28 mouse cellular contexts compared by ENCODE assay signal in the genomic region with DNA sequence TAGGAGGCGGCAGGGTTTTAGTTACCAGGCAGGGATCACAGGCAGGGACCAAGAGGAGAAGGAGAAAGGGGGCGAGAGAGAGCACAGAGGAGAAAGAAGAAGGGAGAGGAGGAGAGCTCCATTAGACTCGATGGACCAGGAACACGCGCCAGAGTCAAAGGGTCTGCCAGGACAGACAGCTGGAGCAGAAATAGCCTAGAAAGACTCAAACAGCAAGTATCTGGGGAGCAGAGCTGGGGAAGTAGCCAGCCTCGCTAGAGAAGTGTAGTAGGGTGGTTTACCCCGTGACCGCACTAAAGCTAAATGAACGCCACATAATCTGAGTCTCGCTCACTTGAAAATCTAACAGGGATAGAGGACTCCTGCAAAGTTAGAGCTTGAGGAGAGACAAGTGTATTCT. TPM values are rescaled to one million over a fixed set of nuclear protein-coding genes. Genes with fewer than 3 reads are reported as not detected.
DNase-seq lines count a peak whose midpoint lies in the region; ATAC-seq and TF ChIP-seq lines count a peak whose summit lies in the region.
"Had no signal": no experiment of that assay in that cellular context is flagged by ENCODE, and none has a peak within 500 bp of the region (broad histone marks: within the 10 kb centered on the region; RNA-seq: fewer than 3 reads in every experiment).

No protein-coding gene starts in this region.

- H3K9ac ChIP-seq in heart, embryonic 11.5 days (ENCODE audit: low read depth, low read length): no peak overlapping the region
- H3K9ac ChIP-seq: embryonic facial prominence, embryonic 13.5 days; forebrain, embryonic 15.5 days; heart, embryonic 15.5 days; intestine, embryonic 15.5 days; liver, embryonic 12.5 days; liver, postnatal 0 days; midbrain, embryonic 13.5 days had no signal

- TF ChIP-seq POLR2A in lung, adult 2 months (IDR thresholded peaks at IDR 0.05; ENCODE audit: borderline replicate concordance, extremely low read depth, low read depth, low read length): no peak

- no peak for TF ChIP-seq CTCF in lung, adult 2 months (IDR thresholded peaks at IDR 0.05; ENCODE audit: insufficient read depth, low read length)

- peak; percentile 47 to 61 for DNase-seq in heart, adult 18-20 months
- DNase-seq in gastrocnemius, postnatal 14 days: peak; percentile 69
- DNase-seq in heart, postnatal 10 days: peak; percentile 63 to 67
- peak; percentile 5 for DNase-seq in induced T-regulatory cell, adult 2 months (ENCODE audit: low read depth)
- DNase-seq in testis, postnatal 10 days (ENCODE audit: low spot score): no peak
- no peak for DNase-seq in lung, adult 2 months
- DNase-seq: adrenal gland, adult 8-10 months; cerebellum, adult 9-10 months; kidney, adult 8-10 months; kidney, postnatal 4 days; left cerebral cortex, postnatal 4 days; liver, postnatal 0 days; lung, postnatal 10 days; right cerebral cortex, postnatal 25 days; thymus, adult 18-20 months; thymus, postnatal 36 days had no signal

- H3K9me3 ChIP-seq in heart, embryonic 11.5 days (replicated peaks; ENCODE audit: control insufficient read depth, low read length): no peaks in the 10 kb centered on the region; the same call in 1 of the 2 replicates
- H3K9me3 ChIP-seq: embryonic facial prominence, embryonic 13.5 days; forebrain, embryonic 10.5 days; forebrain, embryonic 15.5 days; heart, embryonic 15.5 days; intestine, embryonic 15.5 days; liver, embryonic 12.5 days; midbrain, embryonic 13.5 days had no signal

- intact Hi-C loops in gastrocnemius, postnatal 14 days (cut with DNase I; ENCODE audit: low total_unique reads): no loop called here
- intact Hi-C loops in heart, postnatal 10 days (cut with DNase I): loop anchor here (5.0 to 10.0 kb wide), 4 partner anchors 297 to 1496 kb away; a partner anchor contains a TSS

- H3K4me3 ChIP-seq in heart, embryonic 11.5 days (ENCODE audit: low read depth, low read length): no peak overlapping the region
- H3K4me3 ChIP-seq in lung, adult 2 months (replicated peaks; ENCODE audit: extremely low read depth, low read depth, low read length): no peak overlapping the region
- H3K4me3 ChIP-seq: embryonic facial prominence, embryonic 13.5 days; forebrain, embryonic 10.5 days; forebrain, embryonic 15.5 days; heart, embryonic 15.5 days; intestine, embryonic 15.5 days; liver, embryonic 12.5 days; midbrain, embryonic 13.5 days had no signal

- H3K36me3 ChIP-seq in heart, embryonic 11.5 days (ENCODE audit: control insufficient read depth, insufficient read depth, low read length): no peaks in the 10 kb centered on the region
- H3K36me3 ChIP-seq: embryonic facial prominence, embryonic 13.5 days; forebrain, embryonic 15.5 days; heart, embryonic 15.5 days; intestine, embryonic 15.5 days; liver, embryonic 12.5 days; midbrain, embryonic 13.5 days had no signal

- H3K4me1 ChIP-seq in heart, embryonic 11.5 days (ENCODE audit: control insufficient read depth, insufficient read depth, low read length): no peaks in the 10 kb centered on the region
- H3K4me1 ChIP-seq in lung, adult 2 months (ENCODE audit: control insufficient read depth, insufficient read depth, low read length): no peaks in the 10 kb centered on the region
- H3K4me1 ChIP-seq: embryonic facial prominence, embryonic 13.5 days; forebrain, embryonic 10.5 days; forebrain, embryonic 15.5 days; heart, embryonic 15.5 days; intestine, embryonic 15.5 days; liver, embryonic 12.5 days; midbrain, embryonic 13.5 days had no signal

- H3K4me2 ChIP-seq in heart, embryonic 11.5 days: no peak overlapping the region
- H3K4me2 ChIP-seq: embryonic facial prominence, embryonic 13.5 days; forebrain, embryonic 15.5 days; heart, embryonic 15.5 days; intestine, embryonic 15.5 days; liver, embryonic 12.5 days; midbrain, embryonic 13.5 days had no signal

- 76% methylated on average over 10 of the region's 10 CpGs for WGBS in heart, embryonic 11.5 days (ENCODE audit: insufficient replicate concordance)
- 77% methylated on average over 10 of the region's 10 CpGs for WGBS in lung, adult 2 months

- H3K27me3 ChIP-seq in heart, embryonic 11.5 days (ENCODE audit: control insufficient read depth, insufficient read depth, low read length): no peaks in the 10 kb centered on the region
- H3K27me3 ChIP-seq: embryonic facial prominence, embryonic 13.5 days; forebrain, embryonic 15.5 days; heart, embryonic 15.5 days; intestine, embryonic 15.5 days; liver, embryonic 12.5 days; midbrain, embryonic 13.5 days had no signal

- no peak for ATAC-seq in heart, embryonic 11.5 days (replicated peaks; ENCODE audit: insufficient number of reproducible peaks, low FRiP score, low TSS enrichment)
- ATAC-seq: activated CD4-positive, CD25-positive, alpha-beta regulatory T cell, adult 4 months; forebrain, embryonic 15.5 days; hindbrain, embryonic 16.5 days; intestine, embryonic 15.5 days; liver, embryonic 12.5 days; liver, postnatal 0 days; midbrain, embryonic 13.5 days had no signal

- no peak overlapping the region for H3K27ac ChIP-seq in heart, embryonic 11.5 days (ENCODE audit: low read depth, low read length)
- H3K27ac ChIP-seq: embryonic facial prominence, embryonic 13.5 days; forebrain, embryonic 10.5 days; forebrain, embryonic 15.5 days; heart, embryonic 15.5 days; intestine, embryonic 15.5 days; kidney, postnatal 0 days; liver, embryonic 12.5 days; macrophage; midbrain, embryonic 13.5 days had no signal

RNA-seq across cellular contexts. Expression of a gene that starts 26.2 kb away (rescaled TPM):
- total RNA-seq in heart, adult 18-20 months (2021): 10 to 100 TPM; 85.1 to 87.2 TPM
- 635 and 657 TPM in 2 replicates for polyA plus RNA-seq in heart, embryonic 11.5 days (2014; fragmentation: Nextera tagmentation; extraction: Ambion mirVana)
- 100 to 1,000 TPM; 101 to 124 TPM for total RNA-seq in gastrocnemius, postnatal 14 days (2021)
- 100 to 1,000 TPM; 142 to 149 TPM for total RNA-seq in heart, postnatal 10 days (2021)
- 1.4 and 5.2 TPM in 2 replicates for polyA plus RNA-seq in lung, adult 2 months (2012; rRNA removed)

Comparison
In these comparisons a context has a peak if more than half of its experiments do, and no peak if none do; other contexts are left out.
1. DNase-seq: peak in heart, adult 18-20 months (2 of 2), gastrocnemius, postnatal 14 days (single experiment), heart, postnatal 10 days (2 of 2) and induced T-regulatory cell, adult 2 months (single experiment); none in testis, postnatal 10 days (single experiment) and lung, adult 2 months (single experiment).